Mouse (Mus musculus) embryonic facial prominence, embryonic 14.5 days (tissue): ENCODE results near the gene Ddx59. TPM values are rescaled to one million over a fixed set of nuclear protein-coding genes. Genes with fewer than 3 reads are reported as not detected.

Experiments
- ATAC-seq: fragments of 200-750 bp; cut with Nextera tagmentation; 2 replicates; pipeline ENCODE4 v1.8.0; 2017; ENCODE audit warnings: low read depth, moderate number of reproducible peaks, moderate TSS enrichment
- DNase-seq: peaks from one replicate; pipeline ENCODE4 v3.0.0-alpha.2; 2015; ENCODE audit warnings: low spot score
- H3K27ac ChIP-seq: fragments of 300-500 bp; sonication (generic); replicated peaks from 2 replicates; pipeline ENCODE4 v1.5.1; 2014; ENCODE audit warnings: low read depth, mild to moderate bottlenecking, low read length, moderate library complexity
- H3K27me3 ChIP-seq: fragments of 300-500 bp; sonication (generic); replicated peaks from 2 replicates; pipeline ENCODE4 v1.6.1; 2014; ENCODE audit warnings: low read length; ENCODE audit not compliant: control insufficient read depth, insufficient read depth
- H3K36me3 ChIP-seq: fragments of 300-500 bp; sonication (generic); 2 replicates; pipeline ENCODE4 v1.6.1; 2014; ENCODE audit warnings: low read length, mixed read lengths; ENCODE audit not compliant: control insufficient read depth, insufficient read depth
- H3K4me1 ChIP-seq: fragments of 300-500 bp; sonication (generic); 2 replicates; pipeline ENCODE4 v1.6.1; 2014; ENCODE audit warnings: antibody characterized with exemption, low read length; ENCODE audit not compliant: control insufficient read depth, insufficient read depth
- H3K4me2 ChIP-seq: fragments of 300-500 bp; sonication (generic); 2 replicates; pipeline ENCODE4 v1.6.1; 2014; ENCODE audit warnings: low read depth, mild to moderate bottlenecking, low read length, moderate library complexity, mixed read lengths
- H3K4me3 ChIP-seq: fragments of 300-500 bp; sonication (generic); 2 replicates; pipeline ENCODE4 v1.5.1; 2014; ENCODE audit warnings: low read depth, mild to moderate bottlenecking, low read length
- H3K9ac ChIP-seq: fragments of 300-500 bp; sonication (generic); 2 replicates; pipeline ENCODE4 v1.6.1; 2014; ENCODE audit warnings: low read depth, mild to moderate bottlenecking, low read length, moderate library complexity, mixed read lengths
- H3K9me3 ChIP-seq: fragments of 300-500 bp; sonication (generic); 2 replicates; pipeline ENCODE4 v1.6.1; 2016; ENCODE audit warnings: low read length; ENCODE audit not compliant: control insufficient read depth
- WGBS: fragments of 180-500 bp; shearing (Covaris S2); extraction: QIAGEN DNeasy Blood & Tissue Kit; methylation state at CpG from one replicate; pipeline ENCODE4 v1.1.7; 2014; 5-methylcytosine and 5-hydroxymethylcytosine counted together
- polyA plus RNA-seq: library from polyadenylated mRNA; unstranded; fragments of >200 nt; fragmentation: Nextera tagmentation; extraction: Ambion mirVana; gene quantifications from 2 replicates; pipeline ENCODE4 v1.2.1, GENCODE M21; 2014

Ddx59 gene
- 17.0 and 18.7 TPM in 2 replicates for polyA plus RNA-seq

- peak; percentile 96 for DNase-seq
- H3K9me3 ChIP-seq, result no peaks in the 10 kb centered on the region
- 4% methylated on average over 50 of the region's 78 CpGs for WGBS
- H3K36me3 ChIP-seq, result 0 out of 2 replicates have a peak, but pooled peaks cover 11% of the 10 kb centered on the region
- H3K4me2 ChIP-seq, result peak within 1 kb of the TSS; percentile 59
- peaks cover 17% of the 10 kb centered on the region for H3K4me1 ChIP-seq
- ATAC-seq, result peak; percentile 99
- H3K27ac ChIP-seq, result peak within 1 kb of the TSS; percentile 99
- peak within 1 kb of the TSS; percentile 69 for H3K4me3 ChIP-seq
- no peaks in the 10 kb centered on the region for H3K27me3 ChIP-seq
- H3K9ac ChIP-seq, result peak within 1 kb of the TSS; percentile 94
These were observed at the start of gene Ddx59 for GRCm38 (mm10) chr1:136414798-136415755. Gene Ddx59, plus strand, starts transcription at chr1:136415271.

GRCm38 (mm10) chr1:136365986-136366385 is 49.1 kb upstream of the Ddx59 start:
- 87% methylated on average over 3 of the region's 3 CpGs for WGBS
- DNase-seq (no peak), ATAC-seq (no peak)
- Histone ChIP-seq H3K4me3 (no peak overlapping the region), H3K9me3 (no peaks in the 10 kb centered on the region), H3K4me2 (no peak overlapping the region), H3K27me3 (0 out of 2 replicates have a peak, but pooled peaks cover under 1% of the 10 kb centered on the region), H3K27ac (no peak overlapping the region), H3K36me3 (no peaks in the 10 kb centered on the region), H3K4me1 (peaks cover 18% of the 10 kb centered on the region; the same call in 1 of the 2 replicates), H3K9ac (no peak overlapping the region)

GRCm38 (mm10) chr1:136379261-136379660 is 35.8 kb upstream of the Ddx59 start:
- WGBS, result 72% methylated on average over 7 of the region's 7 CpGs
- Histone ChIP-seq H3K27ac (no peak overlapping the region), H3K9me3 (peaks cover 6% of the 10 kb centered on the region; the same call in 1 of the 2 replicates), H3K4me3 (no peak overlapping the region), H3K36me3 (no peaks in the 10 kb centered on the region), H3K4me1 (0 out of 2 replicates have a peak, but pooled peaks cover 8% of the 10 kb centered on the region), H3K27me3 (no peaks in the 10 kb centered on the region), H3K4me2 (no peak overlapping the region), H3K9ac (no peak overlapping the region)
- ATAC-seq (no peak), DNase-seq (no peak)

GRCm38 (mm10) chr1:136380161-136380560 is 34.9 kb upstream of the Ddx59 start:
- no peak for ATAC-seq
- H3K4me1 ChIP-seq, result 0 out of 2 replicates have a peak, but pooled peaks cover 8% of the 10 kb centered on the region

GRCm38 (mm10) chr1:136380606-136381005 is 34.5 kb upstream of the Ddx59 start:
- DNase-seq, result no peak
- 87% methylated on average over 8 of the region's 8 CpGs for WGBS
- Histone ChIP-seq H3K27me3 (no peaks in the 10 kb centered on the region), H3K4me3 (no peak overlapping the region), H3K36me3 (no peaks in the 10 kb centered on the region), H3K4me1 (0 out of 2 replicates have a peak, but pooled peaks cover 8% of the 10 kb centered on the region), H3K9me3 (no peaks in the 10 kb centered on the region; the same call in 1 of the 2 replicates), H3K27ac (no peak overlapping the region), H3K9ac (no peak overlapping the region), H3K4me2 (no peak overlapping the region)
- ATAC-seq, result no peak

More at GRCm38 (mm10) chr1:136380161-136380560, 34.9 kb upstream of the Ddx59 start:
- Histone ChIP-seq H3K9ac (no peak overlapping the region), H3K4me2 (no peak overlapping the region), H3K9me3 (no peaks in the 10 kb centered on the region; the same call in 1 of the 2 replicates), H3K36me3 (no peaks in the 10 kb centered on the region), H3K4me3 (no peak overlapping the region), H3K27me3 (no peaks in the 10 kb centered on the region), H3K27ac (no peak overlapping the region)
- 87% methylated on average over 4 of the region's 4 CpGs for WGBS
- DNase-seq, result no peak

- DNase-seq (peak; percentile 50), ATAC-seq (0 out of 2 replicates have a peak, but pooled peaks have one; percentile 33)
- WGBS, result 56% methylated on average over 6 of the region's 6 CpGs
- Histone ChIP-seq H3K27ac (peak overlapping the region; percentile 16; the same call in 1 of the 2 replicates), H3K4me3 (no peak overlapping the region), H3K27me3 (no peaks in the 10 kb centered on the region), H3K36me3 (no peaks in the 10 kb centered on the region), H3K4me1 (0 out of 2 replicates have a peak, but pooled peaks cover 8% of the 10 kb centered on the region), H3K4me2 (no peak overlapping the region), H3K9ac (no peak overlapping the region), H3K9me3 (no peaks in the 10 kb centered on the region; the same call in 1 of the 2 replicates)
These were observed 33.9 kb upstream of the Ddx59 start for GRCm38 (mm10) chr1:136381169-136381568.

GRCm38 (mm10) chr1:136381583-136381982 is 33.5 kb upstream of the Ddx59 start:
- no peaks in the 10 kb centered on the region for H3K36me3 ChIP-seq
- DNase-seq, result peak; percentile 82
- H3K9me3 ChIP-seq, result no peaks in the 10 kb centered on the region; the same call in 1 of the 2 replicates
- H3K9ac ChIP-seq, result no peak overlapping the region
- H3K4me2 ChIP-seq, result no peak overlapping the region
- ATAC-seq, result no peak
- peak overlapping the region; percentile 28 for H3K27ac ChIP-seq
- no peak overlapping the region for H3K4me3 ChIP-seq
- H3K27me3 ChIP-seq, result no peaks in the 10 kb centered on the region
- WGBS, result 58% methylated on average over 5 of the region's 5 CpGs
- H3K4me1 ChIP-seq, result 0 out of 2 replicates have a peak, but pooled peaks cover 8% of the 10 kb centered on the region

GRCm38 (mm10) chr1:136386914-136387313 is 28.2 kb upstream of the Ddx59 start:
- 23% methylated on average over 5 of the region's 6 CpGs for WGBS
- no peaks in the 10 kb centered on the region for H3K9me3 ChIP-seq
- H3K4me3 ChIP-seq, result no peak overlapping the region
- no peak for DNase-seq
- 0 out of 2 replicates have a peak, but pooled peaks cover under 1% of the 10 kb centered on the region for H3K4me1 ChIP-seq
- no peak overlapping the region for H3K27ac ChIP-seq
- no peak overlapping the region for H3K9ac ChIP-seq
- no peaks in the 10 kb centered on the region for H3K27me3 ChIP-seq
- no peak for ATAC-seq
- H3K4me2 ChIP-seq, result no peak overlapping the region
- no peaks in the 10 kb centered on the region for H3K36me3 ChIP-seq
